Mouse (Mus musculus): ENCODE measurements around the gene Gm10217. TPM values are rescaled to one million over a fixed set of nuclear protein-coding genes. Genes with fewer than 3 reads are reported as not detected.

Gm10217 gene
- polyA plus RNA-seq (2012; rRNA removed) (not detected in 2 replicates), polyA plus RNA-seq (2014; fragmentation: Nextera tagmentation; extraction: Ambion mirVana) (not detected in 2 replicates)

DNA sequence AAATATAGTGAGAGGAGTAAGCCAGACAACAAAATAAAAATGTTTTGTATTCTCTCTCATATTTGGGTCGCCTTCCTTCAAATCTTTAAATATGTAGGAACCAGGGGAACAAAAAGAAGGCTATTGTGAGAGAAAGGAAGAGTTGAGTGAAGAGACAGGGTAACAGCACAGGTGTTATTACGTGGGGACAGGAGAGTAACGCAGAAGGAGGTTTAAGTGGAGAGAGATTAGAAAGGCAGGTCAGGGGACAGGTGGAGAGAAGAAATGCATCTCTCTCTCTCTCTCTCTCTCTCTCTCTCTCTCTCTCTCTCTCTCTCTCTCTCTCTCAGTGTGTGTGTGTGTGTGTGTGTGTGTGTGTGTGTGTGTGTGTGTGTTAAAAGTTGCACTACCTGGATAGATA lies at the start of gene Gm10217:
Gm10217 (plus strand) TSS at position 301 of the 400 bp plus-strand sequence.
- Histone ChIP-seq H3K9me3 (ENCODE audit: control insufficient read depth, low read length) (no peaks in the 10 kb centered on the region), H3K9ac (ENCODE audit: low read depth, low read length, severe bottlenecking) (no peak within 1 kb of the TSS), H3K4me1 (ENCODE audit: control insufficient read depth, insufficient read depth, low read length) (no peaks in the 10 kb centered on the region), H3K4me2 (replicated peaks; ENCODE audit: low read depth, low read length, severe bottlenecking) (no peak within 1 kb of the TSS), H3K27me3 (ENCODE audit: control insufficient read depth, insufficient read depth, low read length) (no peaks in the 10 kb centered on the region), H3K27ac (replicated peaks; ENCODE audit: low read depth, low read length) (no peak within 1 kb of the TSS), H3K36me3 (ENCODE audit: control insufficient read depth, insufficient read depth, low read length) (no peaks in the 10 kb centered on the region), H3K4me3 (replicated peaks; ENCODE audit: low read length) (no peak within 1 kb of the TSS)
- no peak for ATAC-seq (ENCODE audit: low FRiP score, low read depth)
- 82% methylated on average over 3 of the region's 3 CpGs for WGBS
- no peak for DNase-seq (ENCODE audit: low spot score)
- no peak for TF ChIP-seq POLR2A (IDR thresholded peaks at IDR 0.05; ENCODE audit: borderline replicate concordance, extremely low read depth, insufficient read depth, insufficient read length)

DNA sequence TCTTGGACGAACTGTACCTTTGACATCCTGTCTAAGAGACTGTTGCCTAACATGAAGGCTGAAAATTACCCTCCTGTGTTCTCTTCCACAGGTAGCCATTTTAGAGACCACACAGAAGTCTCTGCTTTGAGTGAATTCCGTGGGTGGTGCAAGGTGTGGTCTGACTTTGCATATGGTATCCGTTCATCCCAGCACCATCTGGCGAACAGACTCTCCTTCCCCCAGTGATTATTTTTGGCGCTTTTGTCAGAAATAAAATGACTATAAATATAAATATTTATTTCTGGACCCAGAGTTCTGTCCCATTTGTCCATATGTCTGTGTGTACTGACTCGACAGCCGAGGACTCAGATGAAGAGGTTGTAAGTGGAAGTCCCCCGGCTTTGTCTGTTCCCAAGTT lies 39.3 kb upstream of the Gm10217 start:
- no peak for DNase-seq (ENCODE audit: low spot score)
- no peak for TF ChIP-seq POLR2A (IDR thresholded peaks at IDR 0.05; ENCODE audit: borderline replicate concordance, extremely low read depth, insufficient read depth, insufficient read length)
- no peak overlapping the region for H3K27ac ChIP-seq (replicated peaks; ENCODE audit: low read depth, low read length)

DNA sequence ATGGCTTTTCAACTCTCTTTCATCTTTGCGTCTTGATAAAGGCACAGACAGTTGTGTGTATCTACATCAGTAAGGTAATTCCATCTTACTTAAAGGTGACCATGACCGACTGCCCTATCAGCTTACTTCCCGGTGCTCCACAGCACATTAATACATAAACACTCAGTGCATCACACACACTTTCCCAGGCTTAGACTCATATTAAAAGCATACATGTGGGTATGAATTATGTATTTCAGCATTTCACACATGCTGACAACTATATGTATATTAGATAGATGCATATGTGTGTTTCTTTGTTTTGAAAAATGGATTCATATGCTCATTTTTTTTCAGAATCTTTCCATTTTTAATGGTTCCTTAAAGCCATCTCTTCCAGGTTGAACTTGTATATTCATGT lies 23.8 kb upstream of the Gm10217 start:
- Histone ChIP-seq H3K36me3 (ENCODE audit: control insufficient read depth, insufficient read depth, low read length) (no peaks in the 10 kb centered on the region), H3K4me1 (ENCODE audit: control insufficient read depth, insufficient read depth, low read length) (no peaks in the 10 kb centered on the region), H3K9ac (ENCODE audit: low read depth, low read length, severe bottlenecking) (no peak overlapping the region), H3K4me2 (replicated peaks; ENCODE audit: low read depth, low read length, severe bottlenecking) (no peak overlapping the region), H3K9me3 (ENCODE audit: control insufficient read depth, low read length) (no peaks in the 10 kb centered on the region), H3K27me3 (ENCODE audit: control insufficient read depth, insufficient read depth, low read length) (no peaks in the 10 kb centered on the region), H3K27ac (replicated peaks; ENCODE audit: low read depth, low read length) (no peak overlapping the region), H3K4me3 (replicated peaks; ENCODE audit: low read length) (no peak overlapping the region)
- no peak for TF ChIP-seq POLR2A (IDR thresholded peaks at IDR 0.05; ENCODE audit: borderline replicate concordance, extremely low read depth, insufficient read depth, insufficient read length)
- ATAC-seq (ENCODE audit: low FRiP score, low read depth), result no peak
- WGBS, result 96% methylated on average over 3 of the region's 3 CpGs
- no peak for DNase-seq (ENCODE audit: low spot score)

More for the DNA sequence above, 39.3 kb upstream of the Gm10217 start:
- H3K9me3 ChIP-seq (ENCODE audit: control insufficient read depth, low read length), result no peaks in the 10 kb centered on the region
- H3K9ac ChIP-seq (ENCODE audit: low read depth, low read length, severe bottlenecking), result no peak overlapping the region
- no peak for ATAC-seq (ENCODE audit: low FRiP score, low read depth)
- 62% methylated on average over 8 of the region's 8 CpGs for WGBS
- H3K4me1 ChIP-seq (ENCODE audit: control insufficient read depth, insufficient read depth, low read length), result no peaks in the 10 kb centered on the region
- H3K27me3 ChIP-seq (ENCODE audit: control insufficient read depth, insufficient read depth, low read length), result no peaks in the 10 kb centered on the region
- no peak overlapping the region for H3K4me3 ChIP-seq (replicated peaks; ENCODE audit: low read length)
- H3K4me2 ChIP-seq (replicated peaks; ENCODE audit: low read depth, low read length, severe bottlenecking), result no peak overlapping the region
- no peaks in the 10 kb centered on the region for H3K36me3 ChIP-seq (ENCODE audit: control insufficient read depth, insufficient read depth, low read length)

DNA sequence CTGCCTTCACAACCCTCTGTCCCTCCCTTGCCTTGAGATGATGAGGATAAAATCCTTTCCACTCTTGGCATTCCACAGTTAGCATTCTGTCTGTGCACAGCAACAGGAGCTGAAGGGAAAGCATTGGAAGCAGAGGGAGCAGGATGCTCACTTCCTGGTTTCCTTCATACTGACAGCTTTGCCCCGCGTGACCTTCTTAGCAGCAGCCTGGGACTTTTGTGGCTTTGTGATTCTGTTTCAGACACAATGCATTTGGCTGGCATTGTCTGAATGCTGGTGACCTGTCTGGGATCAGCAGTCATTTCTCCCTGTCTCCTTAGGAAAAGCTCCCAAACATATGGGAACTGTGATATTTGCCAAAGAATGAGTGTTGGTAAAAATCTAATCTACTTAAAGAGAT lies 4.8 kb upstream of the Gm10217 start:
- Histone ChIP-seq H3K27me3 (ENCODE audit: control insufficient read depth, insufficient read depth, low read length) (no peaks in the 10 kb centered on the region), H3K36me3 (ENCODE audit: control insufficient read depth, insufficient read depth, low read length) (no peaks in the 10 kb centered on the region), H3K9ac (ENCODE audit: low read depth, low read length, severe bottlenecking) (no peak overlapping the region), H3K4me1 (ENCODE audit: control insufficient read depth, insufficient read depth, low read length) (no peaks in the 10 kb centered on the region), H3K4me3 (replicated peaks; ENCODE audit: low read length) (no peak overlapping the region), H3K9me3 (ENCODE audit: control insufficient read depth, low read length) (no peaks in the 10 kb centered on the region), H3K4me2 (replicated peaks; ENCODE audit: low read depth, low read length, severe bottlenecking) (no peak overlapping the region), H3K27ac (replicated peaks; ENCODE audit: low read depth, low read length) (no peak overlapping the region)
- DNase-seq (ENCODE audit: low spot score) (no peak), ATAC-seq (ENCODE audit: low FRiP score, low read depth) (no peak)
- no peak for TF ChIP-seq POLR2A (IDR thresholded peaks at IDR 0.05; ENCODE audit: borderline replicate concordance, extremely low read depth, insufficient read depth, insufficient read length)
- 21% methylated on average over 2 of the region's 2 CpGs for WGBS

DNA sequence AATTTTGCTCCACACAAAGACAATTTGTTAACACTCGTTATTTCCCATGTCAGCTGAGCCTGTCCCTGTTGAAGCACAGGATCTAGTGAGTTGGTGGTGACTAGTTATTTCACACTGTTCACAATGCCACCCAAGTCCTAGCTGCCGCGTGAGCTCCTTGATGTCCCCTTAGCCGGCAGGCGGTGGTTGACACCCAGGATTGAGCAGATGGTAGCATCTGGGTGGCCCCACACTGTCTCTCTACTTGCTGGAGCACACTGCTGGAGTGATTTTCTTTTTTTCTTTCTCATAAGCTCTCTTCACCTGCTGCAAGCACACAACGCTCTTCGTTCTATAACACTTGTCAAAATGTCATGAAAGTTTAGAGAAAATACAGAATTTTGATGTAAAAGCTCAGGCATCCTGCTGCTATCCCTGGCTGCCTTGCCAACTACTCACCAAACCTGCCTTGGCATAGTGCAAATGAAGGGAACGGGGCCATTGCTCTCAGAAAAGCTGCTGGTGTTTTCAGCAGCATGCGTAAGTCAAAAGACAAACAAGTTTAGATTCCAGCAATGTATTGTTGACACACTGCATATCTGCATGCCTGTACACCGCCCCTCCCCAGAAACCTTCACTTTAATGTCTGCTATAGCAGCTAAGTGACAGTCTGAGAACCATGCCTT lies 3.4 kb upstream of the Gm10217 start:
- Histone ChIP-seq H3K27me3 (ENCODE audit: control insufficient read depth, insufficient read depth, low read length) (no peaks in the 10 kb centered on the region), H3K36me3 (ENCODE audit: control insufficient read depth, insufficient read depth, low read length) (no peaks in the 10 kb centered on the region), H3K27ac (replicated peaks; ENCODE audit: low read depth, low read length) (no peak overlapping the region), H3K9ac (ENCODE audit: low read depth, low read length, severe bottlenecking) (no peak overlapping the region), H3K4me1 (ENCODE audit: control insufficient read depth, insufficient read depth, low read length) (no peaks in the 10 kb centered on the region), H3K4me2 (replicated peaks; ENCODE audit: low read depth, low read length, severe bottlenecking) (no peak overlapping the region), H3K9me3 (ENCODE audit: control insufficient read depth, low read length) (no peaks in the 10 kb centered on the region), H3K4me3 (replicated peaks; ENCODE audit: low read length) (no peak overlapping the region)
- no peak for ATAC-seq (ENCODE audit: low FRiP score, low read depth)
- no peak for TF ChIP-seq POLR2A (IDR thresholded peaks at IDR 0.05; ENCODE audit: borderline replicate concordance, extremely low read depth, insufficient read depth, insufficient read length)
- 58% methylated on average over 10 of the region's 10 CpGs for WGBS
- no peak for DNase-seq (ENCODE audit: low spot score)

Data from limb, embryonic 14.5 days (tissue).